Comparison of ENCODE assay signal across 8 mouse cellular contexts in the genomic region with DNA sequence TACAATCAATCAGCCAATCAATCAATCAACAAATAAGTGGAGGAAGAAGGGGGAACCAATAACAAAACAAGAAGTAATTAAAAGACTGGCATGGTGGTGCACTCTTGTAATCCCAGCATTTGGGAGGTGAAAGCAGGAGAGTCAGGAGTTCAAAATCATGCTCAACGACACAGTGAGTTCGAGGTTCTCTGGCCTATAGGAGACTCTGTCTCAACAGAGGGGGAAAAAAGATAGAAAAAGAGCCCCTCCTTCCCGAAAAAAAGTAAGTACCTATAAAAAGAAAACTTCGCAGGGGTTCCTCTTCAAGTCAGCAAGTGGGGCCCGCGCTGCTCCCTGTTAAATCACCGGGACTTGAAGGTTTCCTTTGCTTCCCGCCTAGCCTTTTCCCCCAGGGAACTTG. TPM values are rescaled to one million over a fixed set of nuclear protein-coding genes. Genes with fewer than 3 reads are reported as not detected.
DNase-seq lines count a peak whose midpoint lies in the region; ATAC-seq and TF ChIP-seq lines count a peak whose summit lies in the region.

A gene (plus strand): TSS at position 136 of the 400 bp plus-strand sequence.
A gene (minus strand): TSS at position 347 of the 400 bp plus-strand sequence.

- no peak for TF ChIP-seq CTCF in testis, adult 2 months (IDR thresholded peaks at IDR 0.05; ENCODE audit: control insufficient read depth, insufficient read depth, insufficient replicate concordance, low read depth, low read length)

- H3K27me3 ChIP-seq in testis, adult 2 months (ENCODE audit: control insufficient read depth, insufficient read depth, low read length), result no peaks in the 10 kb centered on the region
- H3K27me3 ChIP-seq in embryonic facial prominence, embryonic 14.5 days (replicated peaks; ENCODE audit: control insufficient read depth, insufficient read depth, low read length), result no peaks in the 10 kb centered on the region; the same call in 1 of the 2 replicates
- no peaks in the 10 kb centered on the region for H3K27me3 ChIP-seq in heart, embryonic 16.5 days (ENCODE audit: control insufficient read depth, insufficient read depth, low read length)
- peaks cover 13% of the 10 kb centered on the region for H3K27me3 ChIP-seq in limb, embryonic 10.5 days (ENCODE audit: low read depth, poor library complexity, severe bottlenecking)
- H3K27me3 ChIP-seq in neural tube, embryonic 15.5 days (replicated peaks), result no peaks in the 10 kb centered on the region

- no peaks in the 10 kb centered on the region for H3K9me3 ChIP-seq in embryonic facial prominence, embryonic 14.5 days (ENCODE audit: control insufficient read depth, low read length)
- no peaks in the 10 kb centered on the region for H3K9me3 ChIP-seq in heart, embryonic 16.5 days (replicated peaks; ENCODE audit: control insufficient read depth, low read length)
- H3K9me3 ChIP-seq in limb, embryonic 10.5 days (replicated peaks), result no peaks in the 10 kb centered on the region
- no peaks in the 10 kb centered on the region for H3K9me3 ChIP-seq in neural tube, embryonic 15.5 days (replicated peaks)

- H3K36me3 ChIP-seq in testis, adult 2 months (ENCODE audit: control insufficient read depth, insufficient read depth, low read length), result no peaks in the 10 kb centered on the region
- 0 out of 2 replicates have a peak, but pooled peaks cover 6% of the 10 kb centered on the region for H3K36me3 ChIP-seq in embryonic facial prominence, embryonic 14.5 days (ENCODE audit: control insufficient read depth, insufficient read depth, low read length)
- H3K36me3 ChIP-seq in heart, embryonic 16.5 days (ENCODE audit: control insufficient read depth, insufficient read depth), result no peaks in the 10 kb centered on the region
- peaks cover 14% of the 10 kb centered on the region for H3K36me3 ChIP-seq in limb, embryonic 10.5 days
- no peaks in the 10 kb centered on the region for H3K36me3 ChIP-seq in neural tube, embryonic 15.5 days

- no peaks in the 10 kb centered on the region; the same call in 1 of the 2 replicates for H3K4me1 ChIP-seq in testis, adult 2 months (ENCODE audit: control insufficient read depth, insufficient read depth, low read length)
- no peaks in the 10 kb centered on the region for H3K4me1 ChIP-seq in embryonic facial prominence, embryonic 14.5 days (ENCODE audit: control insufficient read depth, insufficient read depth, low read length)
- H3K4me1 ChIP-seq in heart, embryonic 16.5 days (ENCODE audit: control insufficient read depth, insufficient read depth, low read length), result peaks cover 2% of the 10 kb centered on the region; the same call in 1 of the 2 replicates
- H3K4me1 ChIP-seq in limb, embryonic 10.5 days, result peaks cover 3% of the 10 kb centered on the region
- peaks cover 7% of the 10 kb centered on the region; the same call in 1 of the 2 replicates for H3K4me1 ChIP-seq in neural tube, embryonic 15.5 days

- H3K4me2 ChIP-seq in embryonic facial prominence, embryonic 14.5 days (ENCODE audit: low read depth, low read length), result peak within 1 kb of the TSS; percentile 55
- peak within 1 kb of the TSS; percentile 70 for H3K4me2 ChIP-seq in heart, embryonic 16.5 days (ENCODE audit: low read depth, low read length)
- peak within 1 kb of the TSS; percentile 58 for H3K4me2 ChIP-seq in neural tube, embryonic 15.5 days

- H3K4me3 ChIP-seq in testis, adult 2 months (ENCODE audit: control insufficient read depth, low read depth, low read length), result peak within 1 kb of the TSS; percentile 90
- H3K4me3 ChIP-seq in embryonic facial prominence, embryonic 14.5 days (ENCODE audit: low read depth, low read length), result peak within 1 kb of the TSS; percentile 62
- peak within 1 kb of the TSS; percentile 77 for H3K4me3 ChIP-seq in heart, embryonic 16.5 days (ENCODE audit: low read length)
- peak within 1 kb of the TSS; percentile 72 for H3K4me3 ChIP-seq in limb, embryonic 10.5 days
- peak within 1 kb of the TSS; percentile 57 for H3K4me3 ChIP-seq in neural tube, embryonic 15.5 days (replicated peaks)

- H3K9ac ChIP-seq in embryonic facial prominence, embryonic 14.5 days (ENCODE audit: low read depth, low read length), result peak within 1 kb of the TSS; percentile 80
- peak within 1 kb of the TSS; percentile 78 for H3K9ac ChIP-seq in heart, embryonic 16.5 days (ENCODE audit: low read length)
- H3K9ac ChIP-seq in neural tube, embryonic 15.5 days (replicated peaks), result peak within 1 kb of the TSS; percentile 68

- 24% methylated on average over 8 of the region's 8 CpGs for WGBS in embryonic facial prominence, embryonic 14.5 days
- 10% methylated on average over 8 of the region's 8 CpGs for WGBS in heart, embryonic 16.5 days
- 23% methylated on average over 8 of the region's 8 CpGs for WGBS in limb, embryonic 10.5 days
- 25% methylated on average over 8 of the region's 8 CpGs for WGBS in neural tube, embryonic 15.5 days

- DNase-seq in testis, postnatal 14 days (ENCODE audit: low spot score), result no peak
- no peak for DNase-seq in embryonic facial prominence, embryonic 14.5 days (ENCODE audit: low spot score)
- DNase-seq in limb, embryonic 10.5 days (ENCODE audit: low spot score), result no peak
- no peak for DNase-seq in thymus, postnatal 10 days (ENCODE audit: low spot score in 2 of 2)
- DNase-seq in urinary bladder, postnatal 14 days (ENCODE audit: low spot score), result no peak

- H3K27ac ChIP-seq in testis, adult 2 months (ENCODE audit: control insufficient read depth, insufficient read depth, low read depth, low read length), result peak within 1 kb of the TSS; percentile 74
- peak within 1 kb of the TSS; percentile 79 for H3K27ac ChIP-seq in embryonic facial prominence, embryonic 14.5 days (replicated peaks; ENCODE audit: low read depth, low read length)
- peak within 1 kb of the TSS; percentile 79 for H3K27ac ChIP-seq in heart, embryonic 16.5 days (ENCODE audit: low read length)
- peak within 1 kb of the TSS; percentile 88 for H3K27ac ChIP-seq in limb, embryonic 10.5 days
- peak within 1 kb of the TSS; percentile 77 for H3K27ac ChIP-seq in neural tube, embryonic 15.5 days (replicated peaks)

- TF ChIP-seq POLR2A in testis, adult 2 months (IDR thresholded peaks at IDR 0.05; ENCODE audit: control insufficient read depth, low read depth, low read length), result no peak

- ATAC-seq in embryonic facial prominence, embryonic 14.5 days (ENCODE audit: low read depth), result 0 out of 2 replicates have a peak, but pooled peaks have one; percentile 4
- ATAC-seq in heart, embryonic 16.5 days (replicated peaks; ENCODE audit: extremely low read depth, insufficient read depth, low FRiP score), result peak; percentile 32; the same call in 1 of the 2 replicates
- ATAC-seq in neural tube, embryonic 15.5 days (ENCODE audit: low FRiP score), result peak; percentile 3; the same call in 1 of the 2 replicates

RNA-seq across cellular contexts. Expression of the first gene that starts in this region (rescaled TPM):
- 20.6 and 25.4 TPM in 2 replicates for polyA plus RNA-seq in testis, adult 2 months (2012; rRNA removed)
- polyA plus RNA-seq in embryonic facial prominence, embryonic 14.5 days (2014; fragmentation: Nextera tagmentation; extraction: Ambion mirVana), result 124 and 125 TPM in 2 replicates
- polyA plus RNA-seq in heart, embryonic 16.5 days (2015; fragmentation: Nextera tagmentation; extraction: Ambion mirVana), result 137 and 144 TPM in 2 replicates
- polyA plus RNA-seq in limb, embryonic 10.5 days (2016; fragmentation: Nextera tagmentation; extraction: Ambion mirVana), result 125 TPM in 2 replicates
- polyA plus RNA-seq in neural tube, embryonic 15.5 days (2015; fragmentation: Nextera tagmentation; extraction: Ambion mirVana), result 115 and 117 TPM in 2 replicates

RNA-seq across cellular contexts. Expression of the second gene that starts in this region (rescaled TPM):
- polyA plus RNA-seq in testis, adult 2 months (2012; rRNA removed), result 3.7 and 4.7 TPM in 2 replicates
- polyA plus RNA-seq in embryonic facial prominence, embryonic 14.5 days (2014; fragmentation: Nextera tagmentation; extraction: Ambion mirVana), result 31.9 and 33.9 TPM in 2 replicates
- polyA plus RNA-seq in heart, embryonic 16.5 days (2015; fragmentation: Nextera tagmentation; extraction: Ambion mirVana), result 19.4 and 20.4 TPM in 2 replicates
- polyA plus RNA-seq in limb, embryonic 10.5 days (2016; fragmentation: Nextera tagmentation; extraction: Ambion mirVana), result 32.0 and 32.6 TPM in 2 replicates
- polyA plus RNA-seq in neural tube, embryonic 15.5 days (2015; fragmentation: Nextera tagmentation; extraction: Ambion mirVana), result 24.2 and 27.6 TPM in 2 replicates
